In the genomic region with DNA sequence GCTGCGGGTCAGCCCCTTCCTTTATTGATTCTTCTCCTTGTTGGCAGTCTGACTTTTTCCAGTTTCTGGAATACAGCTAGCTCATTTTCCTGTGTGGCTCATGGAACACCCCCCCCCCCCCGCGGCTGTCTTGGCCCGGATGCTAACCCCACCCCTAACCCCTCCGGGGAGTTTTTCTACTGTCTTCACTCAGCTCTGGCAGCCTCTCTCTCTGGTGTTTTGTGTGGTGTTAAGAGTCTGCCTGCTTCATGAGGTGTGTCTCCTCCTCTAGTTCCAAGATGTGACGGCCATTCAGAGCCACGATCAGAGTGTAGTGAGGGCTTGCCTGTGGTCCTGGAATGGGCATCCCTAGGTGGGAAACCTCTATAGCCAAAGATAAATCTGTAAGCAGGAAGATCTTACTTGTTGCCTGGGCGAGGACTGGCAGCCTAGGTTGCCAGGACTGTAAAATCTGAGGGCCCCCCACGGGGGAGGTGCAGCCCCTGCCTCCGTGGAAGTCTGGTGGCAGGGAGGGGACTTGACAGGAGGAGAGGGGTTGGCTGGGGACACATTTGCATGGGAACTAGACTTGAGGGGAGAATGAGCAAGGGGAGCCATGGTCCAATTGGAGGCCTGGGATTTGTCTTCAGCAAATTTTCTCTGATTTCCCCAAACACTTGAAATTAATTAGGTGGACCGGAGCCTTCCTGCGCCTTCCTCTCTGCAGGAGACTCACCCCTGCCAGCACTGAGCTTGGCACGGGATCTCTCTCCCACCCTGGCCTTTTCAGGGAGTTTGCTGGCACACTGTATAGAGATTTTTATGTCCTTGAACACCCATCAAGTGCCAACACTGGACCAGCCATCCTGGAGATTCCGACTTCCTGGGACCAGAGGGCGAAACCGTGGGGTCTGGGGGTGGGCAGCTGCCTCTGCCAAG, we compare ENCODE assay signal across 19 mouse cellular contexts.
A peak's percentile ranks its signal among the peaks of the same experiment; 100 is the strongest.
DNase-seq lines count a peak whose midpoint lies in the region; ATAC-seq lines count a peak whose summit lies in the region.
"Had no signal": no experiment of that assay in that cellular context is flagged by ENCODE, and none has a peak within 500 bp of the region (broad histone marks: within the 10 kb centered on the region; RNA-seq: fewer than 3 reads in every experiment).

No protein-coding gene starts in this region.

- no peak overlapping the region for H3K4me2 ChIP-seq in hindbrain, embryonic 14.5 days (replicated peaks)
- H3K4me2 ChIP-seq in hindbrain, embryonic 11.5 days (replicated peaks; ENCODE audit: low read depth, low read length), result no peak overlapping the region
- H3K4me2 ChIP-seq in neural tube, embryonic 11.5 days (ENCODE audit: low read depth), result no peak overlapping the region
- H3K4me2 ChIP-seq in hindbrain, embryonic 16.5 days (ENCODE audit: low read length), result no peak overlapping the region
- H3K4me2 ChIP-seq: limb, embryonic 12.5 days; liver, embryonic 12.5 days had no signal

- H3K4me1 ChIP-seq in hindbrain, embryonic 14.5 days (replicated peaks; ENCODE audit: control insufficient read depth, insufficient read depth, low read length), result 0 out of 2 replicates have a peak, but pooled peaks cover 12% of the 10 kb centered on the region
- no peaks in the 10 kb centered on the region for H3K4me1 ChIP-seq in hindbrain, embryonic 11.5 days (replicated peaks; ENCODE audit: control insufficient read depth, insufficient read depth, low read length)
- no peaks in the 10 kb centered on the region for H3K4me1 ChIP-seq in neural tube, embryonic 11.5 days (ENCODE audit: control insufficient read depth, insufficient read depth, low read length)
- H3K4me1 ChIP-seq in hindbrain, embryonic 16.5 days (ENCODE audit: control insufficient read depth, insufficient read depth, low read depth, low read length), result peaks cover 9% of the 10 kb centered on the region; the same call in 1 of the 2 replicates
- H3K4me1 ChIP-seq: liver, embryonic 12.5 days had no signal

- H3K27ac ChIP-seq in hindbrain, embryonic 14.5 days, result no peak overlapping the region
- H3K27ac ChIP-seq in hindbrain, embryonic 11.5 days (ENCODE audit: low read depth, low read length), result no peak overlapping the region
- no peak overlapping the region for H3K27ac ChIP-seq in neural tube, embryonic 11.5 days (ENCODE audit: low read depth, low read length)
- no peak overlapping the region for H3K27ac ChIP-seq in hindbrain, embryonic 16.5 days (ENCODE audit: low read depth, low read length)
- H3K27ac ChIP-seq: embryonic facial prominence, embryonic 10.5 days; kidney, postnatal 0 days; limb, embryonic 12.5 days; liver, embryonic 12.5 days had no signal

- DNase-seq in hindbrain, embryonic 14.5 days (ENCODE audit: low spot score), result no peak
- no peak for DNase-seq in hindbrain, embryonic 11.5 days (ENCODE audit: low spot score)
- peak; percentile 7 for DNase-seq in neural tube, embryonic 11.5 days (ENCODE audit: low spot score)
- no peak for DNase-seq in neural tube, embryonic 10.5 days (ENCODE audit: extremely low spot score, low spot score)
- DNase-seq in embryo, embryonic 10.5 days (ENCODE audit: low spot score), result no peak
- DNase-seq: adrenal gland, postnatal 10 days; cerebellum, adult 8-10 months; gastrocnemius, postnatal 36 days; kidney, adult 2 months; lung, adult 18-20 months; lung, postnatal 10 days; retina, postnatal 1 day; right cerebral cortex, postnatal 25 days had no signal

- no peak overlapping the region for H3K9ac ChIP-seq in hindbrain, embryonic 14.5 days
- H3K9ac ChIP-seq in hindbrain, embryonic 11.5 days (ENCODE audit: low read depth, low read length), result no peak overlapping the region
- H3K9ac ChIP-seq in neural tube, embryonic 11.5 days (ENCODE audit: low read length), result no peak overlapping the region
- no peak overlapping the region for H3K9ac ChIP-seq in hindbrain, embryonic 16.5 days (ENCODE audit: low read depth, low read length)
- H3K9ac ChIP-seq: limb, embryonic 12.5 days; liver, embryonic 12.5 days had no signal

- no peaks in the 10 kb centered on the region for H3K36me3 ChIP-seq in hindbrain, embryonic 14.5 days (replicated peaks; ENCODE audit: control insufficient read depth, insufficient read depth)
- no peaks in the 10 kb centered on the region for H3K36me3 ChIP-seq in hindbrain, embryonic 11.5 days (ENCODE audit: control insufficient read depth, insufficient read depth, low read length)
- no peaks in the 10 kb centered on the region for H3K36me3 ChIP-seq in neural tube, embryonic 11.5 days (ENCODE audit: control insufficient read depth, insufficient read depth, low read length)
- H3K36me3 ChIP-seq in hindbrain, embryonic 16.5 days (ENCODE audit: control insufficient read depth, insufficient read depth, low read length), result no peaks in the 10 kb centered on the region
- H3K36me3 ChIP-seq: embryonic facial prominence, embryonic 10.5 days; limb, embryonic 12.5 days; liver, embryonic 12.5 days had no signal

- WGBS in hindbrain, embryonic 14.5 days, result 53% methylated on average over 16 of the region's 16 CpGs
- 69% methylated on average over 16 of the region's 16 CpGs for WGBS in hindbrain, embryonic 11.5 days
- WGBS in neural tube, embryonic 11.5 days, result 74% methylated on average over 16 of the region's 16 CpGs
- 40% methylated on average over 16 of the region's 16 CpGs for WGBS in hindbrain, embryonic 16.5 days

- no peak overlapping the region for H3K4me3 ChIP-seq in hindbrain, embryonic 14.5 days (replicated peaks; ENCODE audit: low read length)
- H3K4me3 ChIP-seq in hindbrain, embryonic 11.5 days (ENCODE audit: low read depth, low read length), result no peak overlapping the region
- no peak overlapping the region for H3K4me3 ChIP-seq in neural tube, embryonic 11.5 days (ENCODE audit: low read depth, low read length)
- no peak overlapping the region for H3K4me3 ChIP-seq in hindbrain, embryonic 16.5 days (ENCODE audit: low read length)
- H3K4me3 ChIP-seq: embryonic facial prominence, embryonic 10.5 days; limb, embryonic 12.5 days; liver, embryonic 12.5 days had no signal

- no peaks in the 10 kb centered on the region for H3K27me3 ChIP-seq in hindbrain, embryonic 14.5 days (ENCODE audit: control insufficient read depth, insufficient read depth, low read length)
- H3K27me3 ChIP-seq in hindbrain, embryonic 11.5 days (ENCODE audit: control insufficient read depth, insufficient read depth, low read length), result no peaks in the 10 kb centered on the region
- no peaks in the 10 kb centered on the region for H3K27me3 ChIP-seq in neural tube, embryonic 11.5 days (ENCODE audit: control insufficient read depth, insufficient read depth, low read length)
- H3K27me3 ChIP-seq in hindbrain, embryonic 16.5 days (replicated peaks; ENCODE audit: control insufficient read depth, insufficient read depth, low read length), result no peaks in the 10 kb centered on the region
- H3K27me3 ChIP-seq: limb, embryonic 12.5 days; liver, embryonic 12.5 days had no signal

- no peaks in the 10 kb centered on the region for H3K9me3 ChIP-seq in hindbrain, embryonic 14.5 days (ENCODE audit: control insufficient read depth, low read length)
- no peaks in the 10 kb centered on the region for H3K9me3 ChIP-seq in hindbrain, embryonic 11.5 days (ENCODE audit: control insufficient read depth, low read length)
- H3K9me3 ChIP-seq in neural tube, embryonic 11.5 days (ENCODE audit: control insufficient read depth, low read length), result no peaks in the 10 kb centered on the region
- 0 out of 2 replicates have a peak, but pooled peaks cover 2% of the 10 kb centered on the region for H3K9me3 ChIP-seq in hindbrain, embryonic 16.5 days (ENCODE audit: control insufficient read depth, low read length)
- H3K9me3 ChIP-seq: limb, embryonic 12.5 days had no signal

- ATAC-seq in hindbrain, embryonic 14.5 days (ENCODE audit: low FRiP score), result peak; percentile 48; the same call in 1 of the 2 replicates
- ATAC-seq in hindbrain, embryonic 11.5 days (ENCODE audit: low FRiP score), result no peak
- ATAC-seq in neural tube, embryonic 11.5 days (ENCODE audit: insufficient read depth, low FRiP score, low TSS enrichment), result no peak
- peak; percentile 46 for ATAC-seq in hindbrain, embryonic 16.5 days
- ATAC-seq in frontal cortex, adult (ENCODE audit: low TSS enrichment), result no peak
- ATAC-seq: liver, embryonic 12.5 days had no signal

Comparison
In these comparisons a context has a peak if more than half of its experiments do, and no peak if none do; other contexts are left out.
1. ATAC-seq: peak in hindbrain, embryonic 14.5 days (single experiment) and hindbrain, embryonic 16.5 days (single experiment); none in hindbrain, embryonic 11.5 days (single experiment), neural tube, embryonic 11.5 days (single experiment) and frontal cortex, adult (single experiment).